Mouse (Mus musculus) hindbrain, embryonic 13.5 days (tissue): ENCODE measurements around the gene Gpr171. TPM values are rescaled to one million over a fixed set of nuclear protein-coding genes. Genes with fewer than 3 reads are reported as not detected.
"Not testable (repeated sequence)": the region's sequence is repeated elsewhere in the genome, so short reads cannot be mapped to it uniquely, and the experiment has no call there.

ENCODE experiments used
- ATAC-seq: fragments of 200-750 bp; cut with Nextera tagmentation; 2 replicates; pipeline ENCODE4 v1.8.0; 2017; ENCODE audit warnings: moderate TSS enrichment; ENCODE audit not compliant: low FRiP score
- H3K27ac ChIP-seq: fragments of 300-500 bp; sonication (generic); 2 replicates; pipeline ENCODE4 v1.5.1; 2015; ENCODE audit warnings: inconsistent platforms, mild to moderate bottlenecking, moderate library complexity
- H3K27me3 ChIP-seq: fragments of 300-500 bp; sonication (generic); 2 replicates; pipeline ENCODE4 v1.6.1; 2015; ENCODE audit warnings: mild to moderate bottlenecking, inconsistent platforms
- H3K36me3 ChIP-seq: fragments of 300-500 bp; sonication (generic); 2 replicates; pipeline ENCODE4 v1.6.1; 2015; ENCODE audit warnings: mild to moderate bottlenecking, inconsistent platforms
- H3K4me1 ChIP-seq: fragments of 300-500 bp; sonication (generic); replicated peaks from 2 replicates; pipeline ENCODE4 v1.6.1; 2015; ENCODE audit warnings: inconsistent platforms
- H3K4me2 ChIP-seq: fragments of 300-500 bp; sonication (generic); 2 replicates; pipeline ENCODE4 v1.6.1; 2015; ENCODE audit warnings: inconsistent platforms, mild to moderate bottlenecking, moderate library complexity
- H3K4me3 ChIP-seq: fragments of 300-500 bp; sonication (generic); 2 replicates; pipeline ENCODE4 v1.5.1; 2015; ENCODE audit warnings: mild to moderate bottlenecking, inconsistent platforms
- H3K9ac ChIP-seq: fragments of 300-500 bp; sonication (generic); 2 replicates; pipeline ENCODE4 v1.6.1; 2015; ENCODE audit warnings: mild to moderate bottlenecking, inconsistent platforms
- H3K9me3 ChIP-seq: fragments of 300-500 bp; sonication (generic); 2 replicates; pipeline ENCODE4 v1.6.1; 2016; ENCODE audit warnings: inconsistent platforms
- WGBS: fragments of 180-500 bp; shearing (Covaris S2); methylation state at CpG from one replicate; pipeline ENCODE4 v1.1.7; 2015; 5-methylcytosine and 5-hydroxymethylcytosine counted together
- polyA plus RNA-seq: library from polyadenylated mRNA; unstranded; fragments of >200 nt; fragmentation: Nextera tagmentation; extraction: Ambion mirVana; gene quantifications from 2 replicates; pipeline ENCODE4 v1.2.1, GENCODE M21; 2015

Gene Gpr171
- polyA plus RNA-seq, 1 experiment from 2014 or later = 0.92 TPM

- no peaks in the 10 kb centered on the region for H3K9me3 ChIP-seq
- ATAC-seq = no peak
- 97% methylated on average over 4 of the region's 4 CpGs for WGBS
- no peak overlapping the region for H3K9ac ChIP-seq
- no peak overlapping the region for H3K27ac ChIP-seq
- H3K4me3 ChIP-seq = no peak overlapping the region
- H3K36me3 ChIP-seq = no peaks in the 10 kb centered on the region
- no peaks in the 10 kb centered on the region for H3K27me3 ChIP-seq
- no peaks in the 10 kb centered on the region for H3K4me1 ChIP-seq
- H3K4me2 ChIP-seq = no peak overlapping the region
These were observed 5.8 kb upstream of the Gpr171 start for GRCm38 (mm10) chr3:59107439-59107838.

- Histone ChIP-seq H3K4me3 (no peak overlapping the region), H3K4me1 (no peaks in the 10 kb centered on the region), H3K36me3 (no peaks in the 10 kb centered on the region), H3K27me3 (no peaks in the 10 kb centered on the region), H3K9me3 (no peaks in the 10 kb centered on the region), H3K4me2 (no peak overlapping the region), H3K27ac (no peak overlapping the region), H3K9ac (no peak overlapping the region)
- 82% methylated on average over 4 of the region's 4 CpGs for WGBS
- no peak for ATAC-seq
These were observed 2.8 kb upstream of the Gpr171 start for GRCm38 (mm10) chr3:59104462-59104861.

- no peaks in the 10 kb centered on the region for H3K27me3 ChIP-seq
- H3K36me3 ChIP-seq = no peaks in the 10 kb centered on the region
- no peak overlapping the region for H3K27ac ChIP-seq
- H3K9me3 ChIP-seq = no peaks in the 10 kb centered on the region
- 96% methylated on average over 2 of the region's 2 CpGs for WGBS
- H3K4me2 ChIP-seq = no peak overlapping the region
- H3K9ac ChIP-seq = no peak overlapping the region
- no peak overlapping the region for H3K4me3 ChIP-seq
- ATAC-seq = no peak
- no peaks in the 10 kb centered on the region for H3K4me1 ChIP-seq
These were observed 525 bp upstream of the Gpr171 start for GRCm38 (mm10) chr3:59102146-59102545.

GRCm38 (mm10) chr3:59098540-59098939 is 3.1 kb downstream of the Gpr171 start:
- WGBS = 89% methylated on average over 10 of the region's 10 CpGs
- Histone ChIP-seq H3K27me3 (no peaks in the 10 kb centered on the region), H3K27ac (no peak overlapping the region), H3K4me1 (no peaks in the 10 kb centered on the region), H3K9me3 (no peaks in the 10 kb centered on the region), H3K4me2 (no peak overlapping the region), H3K36me3 (0 out of 2 replicates have a peak, but pooled peaks cover 2% of the 10 kb centered on the region), H3K9ac (no peak overlapping the region), H3K4me3 (no peak overlapping the region)
- no peak for ATAC-seq

GRCm38 (mm10) chr3:59097421-59097820 is 4.2 kb downstream of the Gpr171 start:
- Histone ChIP-seq H3K9ac (no peak overlapping the region), H3K9me3 (no peaks in the 10 kb centered on the region), H3K27ac (no peak overlapping the region), H3K4me2 (no peak overlapping the region), H3K36me3 (0 out of 2 replicates have a peak, but pooled peaks cover 4% of the 10 kb centered on the region), H3K27me3 (no peaks in the 10 kb centered on the region), H3K4me1 (no peaks in the 10 kb centered on the region), H3K4me3 (no peak overlapping the region)
- 50% methylated on average over 6 of the region's 6 CpGs for WGBS
- ATAC-seq = no peak

GRCm38 (mm10) chr3:59092702-59093101 is 8.9 kb downstream of the Gpr171 start:
- Histone ChIP-seq H3K4me2 (no peak overlapping the region), H3K4me3 (no peak overlapping the region), H3K27ac (no peak overlapping the region), H3K9me3 (no peaks in the 10 kb centered on the region), H3K9ac (no peak overlapping the region), H3K4me1 (no peaks in the 10 kb centered on the region), H3K36me3 (peaks cover 7% of the 10 kb centered on the region; the same call in 1 of the 2 replicates), H3K27me3 (no peaks in the 10 kb centered on the region)
- WGBS = 80% methylated on average over 11 of the region's 11 CpGs
- ATAC-seq = no peak

GRCm38 (mm10) chr3:59080919-59081318 is 20.7 kb downstream of the Gpr171 start:
- Histone ChIP-seq H3K27me3 (no peaks in the 10 kb centered on the region), H3K9ac (no peak overlapping the region), H3K9me3 (no peaks in the 10 kb centered on the region), H3K4me2 (no peak overlapping the region), H3K27ac (no peak overlapping the region), H3K4me3 (no peak overlapping the region), H3K36me3 (no peaks in the 10 kb centered on the region), H3K4me1 (0 out of 2 replicates have a peak, but pooled peaks cover 6% of the 10 kb centered on the region)
- 32% methylated on average over 7 of the region's 7 CpGs for WGBS
- ATAC-seq = no peak

- no peak for ATAC-seq
- Histone ChIP-seq H3K27me3 (no peaks in the 10 kb centered on the region), H3K27ac (no peak overlapping the region), H3K36me3 (no peaks in the 10 kb centered on the region), H3K4me1 (0 out of 2 replicates have a peak, but pooled peaks cover 6% of the 10 kb centered on the region), H3K4me2 (no peak overlapping the region), H3K9me3 (no peaks in the 10 kb centered on the region), H3K9ac (no peak overlapping the region), H3K4me3 (no peak overlapping the region)
- 28% methylated on average over 6 of the region's 6 CpGs for WGBS
These were observed 21.2 kb downstream of the Gpr171 start for GRCm38 (mm10) chr3:59080293-59080916.

GRCm38 (mm10) chr3:59079327-59079726 is 22.3 kb downstream of the Gpr171 start:
- Histone ChIP-seq H3K4me2 (no peak overlapping the region), H3K9ac (no peak overlapping the region), H3K27me3 (no peaks in the 10 kb centered on the region), H3K27ac (no peak overlapping the region), H3K4me3 (no peak overlapping the region), H3K4me1 (0 out of 2 replicates have a peak, but pooled peaks cover 6% of the 10 kb centered on the region), H3K9me3 (no peaks in the 10 kb centered on the region), H3K36me3 (no peaks in the 10 kb centered on the region)
- 36% methylated on average over 4 of the region's 4 CpGs for WGBS
- no peak for ATAC-seq

- no peak for ATAC-seq
- H3K4me3 ChIP-seq = no peak overlapping the region
- H3K36me3 ChIP-seq = no peaks in the 10 kb centered on the region
- no peaks in the 10 kb centered on the region for H3K27me3 ChIP-seq
- H3K4me2 ChIP-seq = no peak overlapping the region
- no peak overlapping the region for H3K27ac ChIP-seq
- 89% methylated on average over 11 of the region's 11 CpGs for WGBS
- H3K4me1 ChIP-seq = 0 out of 2 replicates have a peak, but pooled peaks cover 6% of the 10 kb centered on the region
- H3K9me3 ChIP-seq = no peaks in the 10 kb centered on the region
- no peak overlapping the region for H3K9ac ChIP-seq
These were observed 23.0 kb downstream of the Gpr171 start for GRCm38 (mm10) chr3:59078585-59078984.

GRCm38 (mm10) chr3:59077278-59077677 is 24.3 kb downstream of the Gpr171 start:
- Histone ChIP-seq H3K4me2 (no peak overlapping the region), H3K27ac (no peak overlapping the region), H3K4me3 (no peak overlapping the region), H3K27me3 (no peaks in the 10 kb centered on the region), H3K9me3 (no peaks in the 10 kb centered on the region), H3K9ac (no peak overlapping the region), H3K4me1 (0 out of 2 replicates have a peak, but pooled peaks cover 6% of the 10 kb centered on the region), H3K36me3 (no peaks in the 10 kb centered on the region)
- WGBS = 60% methylated on average over 4 of the region's 4 CpGs
- ATAC-seq = no peak

- ATAC-seq, H3K27me3 ChIP-seq, H3K9me3 ChIP-seq, H3K4me1 ChIP-seq, H3K36me3 ChIP-seq, H3K4me2 ChIP-seq, H3K9ac ChIP-seq, H3K4me3 ChIP-seq, H3K27ac ChIP-seq: not testable (repeated sequence)
- 70% methylated on average over 1 of the region's 1 CpGs for WGBS
These were observed 32.5 kb downstream of the Gpr171 start for GRCm38 (mm10) chr3:59069071-59069470.

- no peak overlapping the region for H3K27ac ChIP-seq
- WGBS = 80% methylated on average over 8 of the region's 8 CpGs
- no peak for ATAC-seq
- no peaks in the 10 kb centered on the region for H3K4me1 ChIP-seq
- no peaks in the 10 kb centered on the region for H3K36me3 ChIP-seq
- no peak overlapping the region for H3K4me3 ChIP-seq
- H3K4me2 ChIP-seq = no peak overlapping the region
- H3K27me3 ChIP-seq = no peaks in the 10 kb centered on the region
- no peaks in the 10 kb centered on the region for H3K9me3 ChIP-seq
- no peak overlapping the region for H3K9ac ChIP-seq
These were observed 34.9 kb downstream of the Gpr171 start for GRCm38 (mm10) chr3:59066558-59067294.
